In the genomic region with DNA sequence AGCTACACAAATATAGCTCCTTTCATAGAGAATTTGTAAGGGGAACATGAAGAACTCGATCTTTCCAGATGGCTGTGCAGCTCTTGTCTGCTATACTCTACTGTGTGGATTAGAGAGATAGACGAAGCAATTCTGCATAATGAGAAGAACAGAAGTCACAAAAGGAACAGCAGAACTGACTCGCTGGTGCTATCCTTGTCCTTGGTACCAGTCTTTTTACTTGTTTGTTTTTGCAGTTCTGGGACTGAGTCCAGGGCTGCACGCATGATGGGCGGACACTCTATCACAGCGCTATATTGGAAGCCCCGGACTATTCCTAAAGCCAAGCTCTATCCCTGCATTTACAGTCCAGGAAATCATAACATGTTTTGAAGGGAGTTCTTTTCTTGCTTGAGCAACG, we compare ENCODE assay signal across 15 mouse cellular contexts.
"Had no signal": no experiment of that assay in that cellular context is flagged by ENCODE, and none has a peak within 500 bp of the region (broad histone marks: within the 10 kb centered on the region; RNA-seq: fewer than 3 reads in every experiment).

No protein-coding gene starts in this region.

- DNase-seq: kidney, adult 9 months; kidney, postnatal 36 days; left cerebral cortex, postnatal 4 days; lung, adult 18-20 months; lung, postnatal 10 days; lung, postnatal 4 days; midbrain, embryonic 14.5 days; right cerebral cortex, postnatal 25 days; thymus, adult 18-20 months; thymus, postnatal 14 days had no signal

- H3K9me3 ChIP-seq: limb, embryonic 13.5 days; midbrain, embryonic 10.5 days had no signal

- H3K27ac ChIP-seq: kidney, postnatal 0 days; limb, embryonic 13.5 days; liver, embryonic 14.5 days; midbrain, embryonic 10.5 days had no signal

- H3K9ac ChIP-seq: limb, embryonic 13.5 days; liver, embryonic 14.5 days had no signal

- H3K4me3 ChIP-seq: limb, embryonic 13.5 days; midbrain, embryonic 10.5 days; myocyte had no signal

- H3K4me1 ChIP-seq: limb, embryonic 13.5 days; midbrain, embryonic 10.5 days had no signal

- H3K4me2 ChIP-seq: limb, embryonic 13.5 days had no signal

- H3K36me3 ChIP-seq: limb, embryonic 13.5 days; midbrain, embryonic 10.5 days had no signal
